26 mouse cellular contexts compared by ENCODE assay signal in the genomic region with DNA sequence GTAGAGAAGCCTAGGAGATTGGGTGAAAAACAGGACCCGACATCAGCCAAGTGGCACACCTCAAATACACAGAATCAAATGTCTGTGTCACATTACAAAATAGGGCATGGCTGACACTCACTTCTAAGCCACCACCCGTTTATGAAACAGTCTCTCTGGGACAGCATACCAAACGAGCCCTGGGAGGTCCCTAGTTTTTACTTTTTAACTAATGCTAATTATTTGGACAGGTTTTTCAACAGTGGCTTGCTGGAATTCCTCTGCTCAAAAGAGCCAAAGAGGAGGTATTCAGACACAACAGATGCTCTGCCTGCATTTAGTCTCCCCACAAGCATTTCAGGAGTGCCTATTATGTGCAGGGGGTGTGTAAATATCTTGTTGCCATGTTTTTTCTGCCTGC. TPM values are rescaled to one million over a fixed set of nuclear protein-coding genes. Genes with fewer than 3 reads are reported as not detected.
A peak's percentile ranks its signal among the peaks of the same experiment; 100 is the strongest.
DNase-seq lines count a peak whose midpoint lies in the region; ATAC-seq and TF ChIP-seq lines count a peak whose summit lies in the region.
"Had no signal": no experiment of that assay in that cellular context is flagged by ENCODE, and none has a peak within 500 bp of the region (broad histone marks: within the 10 kb centered on the region; RNA-seq: fewer than 3 reads in every experiment).

No protein-coding gene starts in this region.

- TF ChIP-seq POLR2A in liver, adult 2 months (IDR thresholded peaks at IDR 0.05; ENCODE audit: extremely low read depth, insufficient read depth, low read length), result no peak

- H3K4me2 ChIP-seq in forebrain, embryonic 12.5 days, result no peak overlapping the region
- H3K4me2 ChIP-seq in liver, postnatal 0 days (ENCODE audit: low read depth, low read length), result no peak overlapping the region
- H3K4me2 ChIP-seq in kidney, embryonic 16.5 days (replicated peaks; ENCODE audit: low read depth, low read length), result no peak overlapping the region
- H3K4me2 ChIP-seq: embryonic facial prominence, embryonic 15.5 days; heart, embryonic 12.5 days; hindbrain, embryonic 12.5 days; neural tube, embryonic 15.5 days; stomach, embryonic 15.5 days had no signal

- H3K9me3 ChIP-seq in forebrain, embryonic 10.5 days, result no peaks in the 10 kb centered on the region
- H3K9me3 ChIP-seq in forebrain, embryonic 12.5 days, result no peaks in the 10 kb centered on the region
- H3K9me3 ChIP-seq in liver, postnatal 0 days (ENCODE audit: low read length), result no peaks in the 10 kb centered on the region
- no peaks in the 10 kb centered on the region for H3K9me3 ChIP-seq in kidney, embryonic 16.5 days (ENCODE audit: low read length)
- H3K9me3 ChIP-seq: embryonic facial prominence, embryonic 15.5 days; heart, embryonic 12.5 days; hindbrain, embryonic 12.5 days; neural tube, embryonic 15.5 days; stomach, embryonic 15.5 days had no signal

- peaks cover 28% of the 10 kb centered on the region; the same call in 1 of the 2 replicates for H3K79me2 ChIP-seq in liver, adult 2 months (ENCODE audit: control insufficient read depth, insufficient read depth, low read length)

- no peaks in the 10 kb centered on the region for H3K36me3 ChIP-seq in forebrain, embryonic 10.5 days (replicated peaks)
- H3K36me3 ChIP-seq in forebrain, embryonic 12.5 days (replicated peaks), result no peaks in the 10 kb centered on the region
- H3K36me3 ChIP-seq in liver, adult 2 months (ENCODE audit: control insufficient read depth, insufficient read depth, low read length), result no peaks in the 10 kb centered on the region
- no peaks in the 10 kb centered on the region for H3K36me3 ChIP-seq in liver, postnatal 0 days (replicated peaks; ENCODE audit: insufficient read depth, low read length)
- H3K36me3 ChIP-seq in kidney, embryonic 16.5 days (ENCODE audit: insufficient read depth, low read length), result no peaks in the 10 kb centered on the region
- H3K36me3 ChIP-seq: embryonic facial prominence, embryonic 15.5 days; heart, embryonic 12.5 days; hindbrain, embryonic 12.5 days; neural tube, embryonic 15.5 days; stomach, embryonic 15.5 days had no signal

- ATAC-seq in forebrain, embryonic 12.5 days (ENCODE audit: low FRiP score), result no peak
- ATAC-seq in liver, postnatal 0 days, result no peak
- ATAC-seq in kidney, embryonic 16.5 days (ENCODE audit: low FRiP score, low TSS enrichment), result no peak
- ATAC-seq in granulocyte monocyte progenitor cell, adult 5-6 weeks (replicated peaks; ENCODE audit: poor library complexity, severe bottlenecking), result no peak
- ATAC-seq: forebrain, postnatal 0 days had no signal

- H3K27ac ChIP-seq in forebrain, embryonic 10.5 days, result peak overlapping the region; percentile 83; the same call in 1 of the 2 replicates
- H3K27ac ChIP-seq in forebrain, embryonic 12.5 days, result no peak overlapping the region
- 0 out of 2 replicates have a peak overlapping the region, but pooled peaks have one; percentile 6 for H3K27ac ChIP-seq in liver, adult 2 months (replicated peaks; ENCODE audit: insufficient read depth, low read depth, low read length)
- no peak overlapping the region for H3K27ac ChIP-seq in liver, postnatal 0 days (ENCODE audit: low read depth)
- H3K27ac ChIP-seq in kidney, embryonic 16.5 days (ENCODE audit: low read length), result peak overlapping the region; percentile 81
- H3K27ac ChIP-seq: embryonic facial prominence, embryonic 15.5 days; hindbrain, embryonic 12.5 days; left cerebral cortex, adult 2 months; liver, embryonic 14.5 days; neural tube, embryonic 15.5 days; stomach, embryonic 15.5 days had no signal

- H3K27me3 ChIP-seq in forebrain, embryonic 10.5 days (ENCODE audit: poor library complexity, severe bottlenecking), result no peaks in the 10 kb centered on the region
- no peaks in the 10 kb centered on the region for H3K27me3 ChIP-seq in forebrain, embryonic 12.5 days
- H3K27me3 ChIP-seq in liver, adult 2 months (ENCODE audit: control insufficient read depth, insufficient read depth, low read length), result no peaks in the 10 kb centered on the region
- no peaks in the 10 kb centered on the region for H3K27me3 ChIP-seq in liver, postnatal 0 days (ENCODE audit: insufficient read depth, low read length)
- no peaks in the 10 kb centered on the region for H3K27me3 ChIP-seq in kidney, embryonic 16.5 days (ENCODE audit: insufficient read depth, low read length)
- H3K27me3 ChIP-seq: embryonic facial prominence, embryonic 15.5 days; heart, embryonic 12.5 days; hindbrain, embryonic 12.5 days; neural tube, embryonic 15.5 days; stomach, embryonic 15.5 days had no signal

- DNase-seq in forebrain, embryonic 10.5 days (ENCODE audit: extremely low spot score, low spot score), result no peak
- peak; percentile 65 for DNase-seq in liver, adult 2 months (ENCODE audit: extremely low read depth, low read depth, low spot score)
- no peak for DNase-seq in liver, postnatal 0 days
- peak; percentile 66 for DNase-seq in Muller cell, postnatal 12 days (ENCODE audit: inconsistent ontology term)
- no peak for DNase-seq in thymus, postnatal 4 days
- DNase-seq: adrenal gland, postnatal 25 days; cerebellum, adult 8-10 months; forebrain, postnatal 0 days; gastrocnemius, postnatal 14 days; heart, adult 18-20 months; heart, postnatal 10 days; right cerebral cortex, adult 18-20 months; right cerebral cortex, postnatal 4 days; thymus, postnatal 25 days had no signal

- H3K4me1 ChIP-seq in forebrain, embryonic 10.5 days, result peaks cover 77% of the 10 kb centered on the region
- peaks cover 48% of the 10 kb centered on the region for H3K4me1 ChIP-seq in forebrain, embryonic 12.5 days
- H3K4me1 ChIP-seq in liver, adult 2 months (ENCODE audit: control insufficient read depth, insufficient read depth, low read length), result peaks cover 14% of the 10 kb centered on the region
- peaks cover 6% of the 10 kb centered on the region; the same call in 1 of the 2 replicates for H3K4me1 ChIP-seq in liver, postnatal 0 days (ENCODE audit: insufficient read depth)
- H3K4me1 ChIP-seq in kidney, embryonic 16.5 days (ENCODE audit: insufficient read depth, low read length), result peaks cover 63% of the 10 kb centered on the region
- H3K4me1 ChIP-seq: heart, embryonic 12.5 days had no signal

- 64% methylated on average over 3 of the region's 3 CpGs for WGBS in forebrain, embryonic 10.5 days
- 40% methylated on average over 3 of the region's 3 CpGs for WGBS in forebrain, embryonic 12.5 days
- WGBS in liver, adult 2 months, result 16% methylated on average over 3 of the region's 3 CpGs
- WGBS in liver, postnatal 0 days (ENCODE audit: insufficient replicate concordance), result 39% methylated on average over 3 of the region's 3 CpGs
- 33% methylated on average over 3 of the region's 3 CpGs for WGBS in kidney, embryonic 16.5 days

- H3K4me3 ChIP-seq in forebrain, embryonic 10.5 days, result no peak overlapping the region
- no peak overlapping the region for H3K4me3 ChIP-seq in forebrain, embryonic 12.5 days (replicated peaks)
- H3K4me3 ChIP-seq in liver, adult 2 months (ENCODE audit: insufficient read depth, low read depth, low read length), result no peak overlapping the region
- no peak overlapping the region for H3K4me3 ChIP-seq in liver, postnatal 0 days (ENCODE audit: low read depth, low read length)
- no peak overlapping the region for H3K4me3 ChIP-seq in kidney, embryonic 16.5 days (ENCODE audit: low read length)
- H3K4me3 ChIP-seq: embryonic facial prominence, embryonic 15.5 days; heart, embryonic 12.5 days; hindbrain, embryonic 12.5 days; left cerebral cortex, adult 2 months; neural tube, embryonic 15.5 days; stomach, embryonic 15.5 days had no signal

- TF ChIP-seq EP300 in liver, postnatal 0 days (IDR thresholded peaks at IDR 0.05; ENCODE audit: low read depth), result no peak

- TF ChIP-seq CTCF in liver, adult 2 months (IDR thresholded peaks at IDR 0.05; ENCODE audit: low read depth, low read length), result no peak
- TF ChIP-seq CTCF in liver, postnatal 0 days (IDR thresholded peaks at IDR 0.05; ENCODE audit: low read depth), result no peak

- H3K9ac ChIP-seq in forebrain, embryonic 12.5 days, result no peak overlapping the region
- H3K9ac ChIP-seq in liver, adult 2 months (ENCODE audit: low read depth, low read length), result no peak overlapping the region
- H3K9ac ChIP-seq in liver, postnatal 0 days (replicated peaks), result no peak overlapping the region
- no peak overlapping the region for H3K9ac ChIP-seq in kidney, embryonic 16.5 days (replicated peaks; ENCODE audit: low read length)
- H3K9ac ChIP-seq: embryonic facial prominence, embryonic 15.5 days; forebrain, postnatal 0 days; heart, embryonic 12.5 days; hindbrain, embryonic 12.5 days; liver, embryonic 14.5 days; neural tube, embryonic 15.5 days; stomach, embryonic 15.5 days had no signal

RNA-seq across cellular contexts. Expression of gene Wwc1, which starts 44.7 kb away (rescaled TPM):
- polyA plus RNA-seq in forebrain, embryonic 10.5 days (2016; fragmentation: Nextera tagmentation; extraction: Ambion mirVana), result 4.2 and 4.9 TPM in 2 replicates
- 6.7 and 10.3 TPM in 2 replicates for polyA plus RNA-seq in forebrain, embryonic 12.5 days (2016; fragmentation: Nextera tagmentation; extraction: Ambion mirVana)
- 11.3 and 15.7 TPM in 2 replicates for total RNA-seq in liver, adult 2 months (2014; rRNA removed)
- polyA plus RNA-seq in liver, adult 2 months (2012; rRNA removed), result 25.0 and 32.7 TPM in 2 replicates
- 4.7 and 6.3 TPM in 2 replicates for polyA plus RNA-seq in liver, postnatal 0 days (2015; fragmentation: Nextera tagmentation; extraction: Ambion mirVana)
- 5.9 and 8.3 TPM in 2 replicates for polyA plus RNA-seq in kidney, embryonic 16.5 days (2015; fragmentation: Nextera tagmentation; extraction: Ambion mirVana)
- total RNA-seq in granulocyte monocyte progenitor cell, adult 5-6 weeks (2014; fragmentation: Nextera tagmentation), result not detected in 2 replicates
- not detected in 2 replicates for total RNA-seq in granulocyte monocyte progenitor cell, adult 5-6 weeks (2017)
- total RNA-seq: common myeloid progenitor, adult 5-6 weeks; megakaryocyte-erythroid progenitor cell, adult 5-6 weeks had no signal

Comparison
In these comparisons a context has a peak if more than half of its experiments do, and no peak if none do; other contexts are left out.
1. DNase-seq: peak in liver, adult 2 months (single experiment) and Muller cell, postnatal 12 days (single experiment); none in forebrain, embryonic 10.5 days (single experiment), liver, postnatal 0 days (single experiment) and thymus, postnatal 4 days (single experiment).
2. H3K27ac ChIP-seq: peak in forebrain, embryonic 10.5 days (single experiment), liver, adult 2 months (single experiment) and kidney, embryonic 16.5 days (single experiment); none in forebrain, embryonic 12.5 days (single experiment) and liver, postnatal 0 days (single experiment).